Mouse (Mus musculus) intestine, postnatal 0 days (tissue): ENCODE data around the gene Erh. TPM values are rescaled to one million over a fixed set of nuclear protein-coding genes. Genes with fewer than 3 reads are reported as not detected.
A peak's percentile ranks its signal among the peaks of the same experiment; 100 is the strongest.

Source experiments
- ATAC-seq: fragments of 200-750 bp; cut with Nextera tagmentation; 2 replicates; pipeline ENCODE4 v1.8.0; 2017; ENCODE audit warnings: mild to moderate bottlenecking, moderate TSS enrichment, moderate library complexity
- H3K27ac ChIP-seq: fragments of 300-500 bp; sonication (generic); 2 replicates; pipeline ENCODE4 v1.5.1; 2014; ENCODE audit warnings: mild to moderate bottlenecking, low read depth, low read length, moderate library complexity
- H3K27me3 ChIP-seq: fragments of 300-500 bp; sonication (generic); replicated peaks from 2 replicates; pipeline ENCODE4 v1.6.1; 2014; ENCODE audit warnings: low read length, mixed read lengths; ENCODE audit not compliant: control insufficient read depth, insufficient read depth
- H3K36me3 ChIP-seq: fragments of 300-500 bp; sonication (generic); 2 replicates; pipeline ENCODE4 v1.6.1; 2014; ENCODE audit warnings: mild to moderate bottlenecking, moderate library complexity; ENCODE audit not compliant: control insufficient read depth, insufficient read depth
- H3K4me1 ChIP-seq: fragments of 300-500 bp; sonication (generic); replicated peaks from 2 replicates; pipeline ENCODE4 v1.6.1; 2014; ENCODE audit warnings: antibody characterized with exemption, low read length, mixed read lengths; ENCODE audit not compliant: control insufficient read depth, insufficient read depth
- H3K4me2 ChIP-seq: fragments of 300-500 bp; sonication (generic); replicated peaks from 2 replicates; pipeline ENCODE4 v1.6.1; 2014; ENCODE audit warnings: low read depth, mild to moderate bottlenecking, moderate library complexity
- H3K4me3 ChIP-seq: fragments of 300-500 bp; sonication (generic); 2 replicates; pipeline ENCODE4 v1.5.1; 2014; ENCODE audit warnings: low read depth, low read length
- H3K9ac ChIP-seq: fragments of 300-500 bp; sonication (generic); 2 replicates; pipeline ENCODE4 v1.6.1; 2014; ENCODE audit warnings: mild to moderate bottlenecking, low read depth, low read length
- H3K9me3 ChIP-seq: fragments of 300-500 bp; sonication (generic); 2 replicates; pipeline ENCODE4 v1.6.1; 2016; ENCODE audit warnings: mixed run types; ENCODE audit not compliant: control insufficient read depth
- CTCF ChIP-seq: sonication (generic); IDR thresholded peaks from 2 replicates; pipeline ENCODE4 v1.5.1; 2016; ENCODE audit warnings: low read depth, mild to moderate bottlenecking, control low read depth, antibody characterized with exemption, moderate library complexity
- WGBS: fragments of 180-500 bp; shearing (Covaris S2); extraction: QIAGEN DNeasy Blood & Tissue Kit; methylation state at CpG from one replicate; pipeline ENCODE4 v1.1.7; 2014; 5-methylcytosine and 5-hydroxymethylcytosine counted together
- polyA plus RNA-seq: library from polyadenylated mRNA; unstranded; fragments of >200 nt; fragmentation: Nextera tagmentation; extraction: Ambion mirVana; gene quantifications from 2 replicates; pipeline ENCODE4 v1.2.1, GENCODE M21; 2015

The Erh gene
- polyA plus RNA-seq, 1 experiment from 2014 or later = 112 TPM

DNA sequence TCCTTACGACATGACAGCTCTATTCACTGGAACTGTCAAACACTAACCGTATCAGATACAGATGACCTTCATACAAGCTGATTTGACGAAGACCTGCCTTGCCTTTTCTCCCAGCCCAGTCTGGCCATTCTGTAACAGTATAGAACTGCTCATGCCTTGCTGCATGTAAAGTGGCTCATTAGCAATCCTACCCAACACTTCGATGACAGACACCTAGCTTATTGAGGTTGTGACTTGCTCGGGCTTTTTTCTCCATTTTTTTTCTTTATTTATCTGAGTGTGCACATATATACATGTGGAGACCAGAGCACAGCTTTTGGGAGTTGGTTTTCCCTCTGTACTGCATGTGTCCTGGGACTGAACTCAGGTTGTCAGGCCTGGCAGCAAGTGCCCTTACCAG is 12.4 kb downstream of the Erh start:
- H3K4me3 ChIP-seq = no peak overlapping the region
- H3K27me3 ChIP-seq = no peaks in the 10 kb centered on the region
- no peak overlapping the region for H3K9ac ChIP-seq
- H3K4me2 ChIP-seq = no peak overlapping the region
- no peak for ATAC-seq
- H3K27ac ChIP-seq = no peak overlapping the region
- WGBS = 81% methylated on average over 5 of the region's 5 CpGs
- H3K9me3 ChIP-seq = no peaks in the 10 kb centered on the region
- no peaks in the 10 kb centered on the region for H3K4me1 ChIP-seq
- H3K36me3 ChIP-seq = peaks cover 28% of the 10 kb centered on the region
- no peak for TF ChIP-seq CTCF

DNA sequence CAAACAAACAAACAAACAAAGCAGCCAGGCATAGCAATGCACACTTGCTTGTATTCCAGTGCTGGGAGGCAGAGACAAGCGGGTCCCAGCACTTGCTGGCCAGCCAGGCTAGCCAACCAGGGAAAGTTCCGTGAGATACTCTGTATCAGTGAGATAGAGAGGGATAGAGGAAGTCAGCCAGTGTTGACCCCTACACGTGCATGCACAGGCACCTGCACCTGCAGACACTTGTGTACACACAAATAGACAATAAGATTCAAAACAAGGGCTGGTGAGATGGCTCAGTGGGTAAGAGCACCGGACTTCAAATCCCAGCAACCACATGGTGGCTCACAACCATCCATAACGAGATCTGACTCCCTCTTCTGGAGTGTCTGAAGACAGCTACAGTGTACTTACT is 23.6 kb downstream of the Erh start:
- Histone ChIP-seq H3K27me3 (no peaks in the 10 kb centered on the region), H3K9ac (no peak overlapping the region), H3K4me3 (no peak overlapping the region), H3K27ac (no peak overlapping the region), H3K36me3 (no peaks in the 10 kb centered on the region), H3K9me3 (no peaks in the 10 kb centered on the region), H3K4me1 (no peaks in the 10 kb centered on the region), H3K4me2 (no peak overlapping the region)
- ATAC-seq = no peak
- 76% methylated on average over 5 of the region's 5 CpGs for WGBS
- TF ChIP-seq CTCF = no peak

DNA sequence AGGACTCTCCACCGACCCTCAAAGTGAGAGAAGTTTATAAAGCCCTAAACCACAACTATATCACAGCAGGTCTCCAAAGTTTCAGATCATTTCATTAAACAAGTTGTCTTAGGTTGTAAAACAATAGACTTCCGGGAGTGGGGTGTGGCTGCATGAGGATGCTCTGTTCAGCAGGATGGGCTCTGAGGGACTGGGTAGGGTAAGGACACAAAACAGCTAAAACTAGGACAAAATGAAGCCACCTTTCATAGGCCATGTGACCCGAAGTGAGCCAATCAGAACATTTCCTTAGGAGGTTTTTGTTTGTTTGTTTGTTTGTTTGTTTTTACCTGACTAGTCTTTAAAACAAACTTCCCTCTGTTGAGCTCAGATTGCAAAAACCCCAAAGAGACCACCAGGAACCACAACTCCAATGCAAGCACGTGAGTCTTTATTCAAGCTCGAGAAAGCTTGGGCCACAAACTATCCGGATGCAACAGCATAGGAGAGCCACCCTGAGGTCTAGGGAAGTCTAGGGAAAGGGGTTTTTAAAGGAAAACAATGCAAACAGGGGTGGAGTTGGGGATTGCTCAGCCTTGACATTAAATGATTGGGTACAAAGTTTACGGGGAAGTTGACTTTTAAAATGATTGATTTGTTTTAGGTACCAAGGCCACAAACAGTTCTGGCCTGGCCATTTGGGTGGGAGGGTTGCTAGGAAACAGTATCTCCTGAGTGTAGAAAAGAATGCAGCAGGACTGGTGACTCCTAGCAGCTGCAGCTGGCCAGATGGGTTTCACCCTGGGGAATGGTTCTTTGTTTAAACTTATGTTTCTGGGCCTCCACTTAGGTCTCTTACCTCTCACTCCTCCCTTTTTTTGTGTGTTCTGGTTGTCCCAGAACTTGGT is 28.5 kb downstream of the Erh start:
- H3K9ac ChIP-seq = no peak overlapping the region
- no peak overlapping the region for H3K27ac ChIP-seq
- no peaks in the 10 kb centered on the region for H3K36me3 ChIP-seq
- no peaks in the 10 kb centered on the region for H3K9me3 ChIP-seq
- 0 out of 2 replicates have a peak, but pooled peaks have one; percentile 19 for ATAC-seq
- H3K27me3 ChIP-seq = no peaks in the 10 kb centered on the region
- no peak for TF ChIP-seq CTCF
- WGBS = 28% methylated on average over 7 of the region's 7 CpGs
- no peak overlapping the region for H3K4me3 ChIP-seq
- H3K4me2 ChIP-seq = no peak overlapping the region
- H3K4me1 ChIP-seq = no peaks in the 10 kb centered on the region

GRCm38 (mm10) chr12:80612113-80612791 is 31.9 kb downstream of the Erh start:
- no peak for TF ChIP-seq CTCF
- WGBS = 53% methylated on average over 9 of the region's 9 CpGs
- no peak for ATAC-seq
- Histone ChIP-seq H3K4me3 (no peak overlapping the region), H3K4me2 (no peak overlapping the region), H3K27ac (no peak overlapping the region), H3K36me3 (no peaks in the 10 kb centered on the region), H3K9me3 (no peaks in the 10 kb centered on the region), H3K4me1 (no peaks in the 10 kb centered on the region), H3K27me3 (no peaks in the 10 kb centered on the region), H3K9ac (no peak overlapping the region)

DNA sequence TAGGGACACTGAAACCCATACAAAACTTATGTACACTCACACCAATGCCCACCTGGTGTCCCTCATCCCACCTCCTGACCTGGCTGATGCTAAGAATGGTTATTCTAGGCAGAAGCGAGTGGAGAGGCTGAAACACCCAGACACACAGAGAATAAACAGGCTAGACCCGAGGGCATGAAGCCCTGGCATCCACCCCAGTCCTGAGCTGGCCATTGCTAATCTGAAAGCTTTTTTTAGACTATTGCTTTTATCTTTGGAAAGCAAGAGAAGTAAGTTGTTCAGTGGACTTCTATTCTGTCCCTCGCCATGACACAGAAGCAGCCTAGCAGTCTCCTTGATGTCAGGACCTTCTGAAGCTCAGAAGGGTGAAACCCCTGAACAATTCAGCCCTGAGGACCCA is 34.2 kb downstream of the Erh start:
- no peak for ATAC-seq
- Histone ChIP-seq H3K4me2 (no peak overlapping the region), H3K4me1 (no peaks in the 10 kb centered on the region), H3K9me3 (no peaks in the 10 kb centered on the region), H3K4me3 (no peak overlapping the region), H3K27ac (no peak overlapping the region), H3K36me3 (no peaks in the 10 kb centered on the region), H3K9ac (no peak overlapping the region), H3K27me3 (no peaks in the 10 kb centered on the region)
- 76% methylated on average over 3 of the region's 3 CpGs for WGBS
- no peak for TF ChIP-seq CTCF

DNA sequence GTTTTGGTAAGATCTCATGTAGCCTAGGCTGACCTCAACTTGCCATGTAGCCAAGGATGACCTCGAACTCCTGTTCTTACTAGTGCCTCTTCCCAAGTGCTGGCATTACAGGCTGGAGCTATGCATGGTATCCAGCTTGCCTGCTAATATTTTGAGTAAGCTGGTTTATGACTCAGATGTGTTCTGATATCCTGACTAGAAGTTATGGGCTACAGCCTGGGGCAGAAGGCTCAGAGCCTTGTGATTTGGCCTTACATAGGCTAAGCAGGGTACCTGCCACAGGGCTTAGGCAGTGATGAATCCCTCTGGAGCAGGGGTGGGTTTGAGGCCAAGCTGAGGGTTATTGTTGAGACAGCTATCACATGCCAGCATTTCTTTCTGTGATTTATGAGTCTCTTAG is 35.6 kb downstream of the Erh start:
- Histone ChIP-seq H3K27ac (no peak overlapping the region), H3K4me3 (no peak overlapping the region), H3K36me3 (no peaks in the 10 kb centered on the region), H3K4me1 (no peaks in the 10 kb centered on the region), H3K4me2 (no peak overlapping the region), H3K27me3 (no peaks in the 10 kb centered on the region), H3K9me3 (no peaks in the 10 kb centered on the region), H3K9ac (no peak overlapping the region)
- 79% methylated on average over 1 of the region's 1 CpGs for WGBS
- no peak for TF ChIP-seq CTCF
- ATAC-seq = no peak
